Mouse (Mus musculus) embryonic fibroblast, embryonic 13.5 days (primary cell): ENCODE measurements at regions not wholly inside any gene's neighbourhood (a gene's known extent, or its start where the extent isn't known, plus 50 kb on each side); places are given as distances from the start of the nearest gene placed in this dataset.

Experiments
- H3K27ac ChIP-seq: 2 replicates; pipeline ENCODE4 v1.5.1; 2012; ENCODE audit warnings: low read length, control low read depth, inconsistent platforms; ENCODE audit not compliant: insufficient read depth
- H3K4me1 ChIP-seq: 2 replicates; pipeline ENCODE4 v1.6.1; 2011; ENCODE audit warnings: low read length; ENCODE audit not compliant: control insufficient read depth, insufficient read depth
- H3K4me3 ChIP-seq: 2 replicates; pipeline ENCODE4 v1.5.1; 2011; ENCODE audit warnings: mild to moderate bottlenecking, control low read depth, low read length; ENCODE audit not compliant: insufficient read depth
- CTCF ChIP-seq: IDR thresholded peaks from 2 replicates; pipeline ENCODE4 v1.5.1; 2011; ENCODE audit warnings: mild to moderate bottlenecking, control low read depth, low read length, moderate library complexity, borderline replicate concordance; ENCODE audit not compliant: insufficient read depth
- POLR2A ChIP-seq: IDR thresholded peaks from 2 replicates; pipeline ENCODE4 v1.6.1; 2011; ENCODE audit warnings: low read depth, mild to moderate bottlenecking, control low read depth, low read length, moderate library complexity

GRCm38 (mm10) chr13:114523116-114523515, 64.4 kb upstream of the Fst start:
- TF ChIP-seq POLR2A, result no peak
- no peak for TF ChIP-seq CTCF
- H3K4me1 ChIP-seq, result no peaks in the 10 kb centered on the region
- H3K27ac ChIP-seq, result no peak overlapping the region; the same call in 1 of the 2 replicates

GRCm38 (mm10) chr13:114526856-114527255, 68.1 kb upstream of the Fst start:
- no peak overlapping the region for H3K27ac ChIP-seq
- H3K4me3 ChIP-seq, result no peak overlapping the region
- H3K4me1 ChIP-seq, result no peaks in the 10 kb centered on the region
- no peak for TF ChIP-seq POLR2A
- TF ChIP-seq CTCF, result no peak

More at GRCm38 (mm10) chr13:114523116-114523515, 64.4 kb upstream of the Fst start:
- H3K4me3 ChIP-seq, result no peak overlapping the region

- H3K4me1 ChIP-seq, result no peaks in the 10 kb centered on the region
- H3K27ac ChIP-seq, result no peak overlapping the region
- H3K4me3 ChIP-seq, result no peak overlapping the region
- no peak for TF ChIP-seq POLR2A
- TF ChIP-seq CTCF, result no peak
These were observed 71.5 kb upstream of the Fst start for GRCm38 (mm10) chr13:114530171-114530774.

- Histone ChIP-seq H3K4me3 (no peak overlapping the region), H3K27ac (no peak overlapping the region), H3K4me1 (no peaks in the 10 kb centered on the region)
- no peak for TF ChIP-seq POLR2A
- TF ChIP-seq CTCF, result no peak
These were observed 73.0 kb upstream of the Fst start for GRCm38 (mm10) chr13:114531780-114532179.

GRCm38 (mm10) chr13:114532393-114533097, 73.8 kb upstream of the Fst start:
- TF ChIP-seq CTCF, result no peak
- Histone ChIP-seq H3K27ac (no peak overlapping the region), H3K4me1 (no peaks in the 10 kb centered on the region), H3K4me3 (no peak overlapping the region)

GRCm38 (mm10) chr13:114534591-114534990, 75.8 kb upstream of the Fst start:
- TF ChIP-seq CTCF (no peak), POLR2A (no peak)
- no peak overlapping the region for H3K4me3 ChIP-seq
- H3K4me1 ChIP-seq, result no peaks in the 10 kb centered on the region
- no peak overlapping the region for H3K27ac ChIP-seq

- no peak for TF ChIP-seq POLR2A
- TF ChIP-seq CTCF, result no peak
These were observed 77.0 kb upstream of the Fst start for GRCm38 (mm10) chr13:114535721-114536120.

GRCm38 (mm10) chr13:114571731-114572130, 113.0 kb upstream of the Fst start:
- Histone ChIP-seq H3K4me1 (no peaks in the 10 kb centered on the region), H3K27ac (no peak overlapping the region), H3K4me3 (no peak overlapping the region)
- TF ChIP-seq POLR2A (no peak), CTCF (no peak)

More at GRCm38 (mm10) chr13:114535721-114536120, 77.0 kb upstream of the Fst start:
- Histone ChIP-seq H3K4me1 (no peaks in the 10 kb centered on the region), H3K27ac (no peak overlapping the region), H3K4me3 (no peak overlapping the region)

GRCm38 (mm10) chr13:114584566-114584965, 125.8 kb upstream of the Fst start:
- H3K27ac ChIP-seq, result peak overlapping the region; percentile 81
- no peak overlapping the region for H3K4me3 ChIP-seq
- TF ChIP-seq CTCF (no peak), POLR2A (no peak)
- no peaks in the 10 kb centered on the region for H3K4me1 ChIP-seq

- no peak for TF ChIP-seq CTCF
- TF ChIP-seq POLR2A, result no peak
- Histone ChIP-seq H3K4me3 (no peak overlapping the region), H3K27ac (no peak overlapping the region), H3K4me1 (no peaks in the 10 kb centered on the region)
These were observed 128.9 kb upstream of the Fst start for GRCm38 (mm10) chr13:114587621-114588020.
